Mouse (Mus musculus) G1E-ER4 (cell line): Measurements from ENCODE around the gene Nudt6. TPM values are rescaled to one million over a fixed set of nuclear protein-coding genes. Genes with fewer than 3 reads are reported as not detected.

ENCODE experiments used
- GATA1 ChIP-seq: IDR thresholded peaks from one replicate; pipeline ENCODE4 v1.8.0; 2012; ENCODE audit warnings: low read length, inconsistent platforms
- polyA plus RNA-seq: library from polyadenylated mRNA; stranded (reverse); fragments of >175 nt; gene quantifications from 2 replicates; pipeline ENCODE4 v1.2.3, GENCODE M21; 2012

Nudt6 gene
- polyA plus RNA-seq, 1 experiment = 19.6 TPM

- no peak for TF ChIP-seq GATA1
Observed at GRCm38 (mm10) chr3:37365976-37366375, 54.0 kb downstream of the Nudt6 start.

- no peak for TF ChIP-seq GATA1
Observed at GRCm38 (mm10) chr3:37365144-37365543, 54.9 kb downstream of the Nudt6 start.

GRCm38 (mm10) chr3:37360729-37361128 is 59.3 kb downstream of the Nudt6 start:
- TF ChIP-seq GATA1 = no peak

Other genes with a start within 250 kb of the Nudt6 start
- not detected in 2 replicates for gene Il21, start 187.6 kb downstream of the Nudt6 start, polyA plus RNA-seq
- 0.16 and 0.30 TPM in 2 replicates for gene Bbs12, start 107.7 kb downstream of the Nudt6 start, polyA plus RNA-seq
- 6.2 and 9.1 TPM in 2 replicates for gene Cetn4, start 107.5 kb downstream of the Nudt6 start, polyA plus RNA-seq
- gene Fgf2, start 71.9 kb downstream of the Nudt6 start, polyA plus RNA-seq = 0.10 and 0.35 TPM in 2 replicates
- 15.7 and 20.5 TPM in 2 replicates for gene Spata5, start 315 bp downstream of the Nudt6 start, polyA plus RNA-seq
- gene Spry1, start 219.7 kb upstream of the Nudt6 start, polyA plus RNA-seq = 4.9 and 6.4 TPM in 2 replicates